8 mouse cellular contexts compared by ENCODE assay signal in genomic region chr10:13966830-13967450, GRCm38 (mm10). TPM values are rescaled to one million over a fixed set of nuclear protein-coding genes. Genes with fewer than 3 reads are reported as not detected.
DNase-seq lines count a peak whose midpoint lies in the region; ATAC-seq and TF ChIP-seq lines count a peak whose summit lies in the region.

No protein-coding gene starts in this region.

- peak overlapping the region; percentile 99 for H3K4me2 ChIP-seq in forebrain, embryonic 14.5 days (ENCODE audit: low read length)

- ATAC-seq in forebrain, embryonic 14.5 days, result peak; percentile 66

- intact Hi-C loops in heart, postnatal 14 days (cut with DNase I), result loop anchor here (1.0 to 5.0 kb wide), 6 partner anchors 16 to 355 kb away; no protein-coding TSS in a partner anchor

- no peak for TF ChIP-seq CTCF in bone marrow macrophage, adult 2 months (IDR thresholded peaks at IDR 0.05; ENCODE audit: low read depth, low read length)

- H3K9ac ChIP-seq in forebrain, embryonic 14.5 days (ENCODE audit: low read length), result peak overlapping the region; percentile 91

- H3K4me1 ChIP-seq in bone marrow macrophage, adult 2 months (ENCODE audit: control insufficient read depth, insufficient read depth, low read length), result peaks cover 3% of the 10 kb centered on the region; the same call in 1 of the 2 replicates
- no peaks in the 10 kb centered on the region for H3K4me1 ChIP-seq in forebrain, embryonic 14.5 days (ENCODE audit: control insufficient read depth, insufficient read depth, low read length)

- peak; percentile 57 to 66 for DNase-seq in CD8-positive naive resting alpha-beta T cell, adult 2 months (ENCODE audit: low read depth in 2 of 2, low spot score in 2 of 2)
- peak; percentile 77 for DNase-seq in forebrain, embryonic 14.5 days (ENCODE audit: low spot score)
- peak; percentile 78 to 82 for DNase-seq in heart, postnatal 14 days
- peak; percentile 53 to 78 for DNase-seq in layer of hippocampus, adult 18-20 months (ENCODE audit: low spot score in 2 of 2)
- DNase-seq in lung, adult 18-20 months, result peak; percentile 82 to 85
- peak; percentile 32 for DNase-seq in retina, postnatal 7 days (ENCODE audit: low read depth, low spot score)
- DNase-seq in urinary bladder, adult 2 months (ENCODE audit: low spot score), result peak; percentile 70

- no peak overlapping the region for H3K27ac ChIP-seq in bone marrow macrophage, adult 2 months (ENCODE audit: insufficient read depth, low read depth, low read length)
- H3K27ac ChIP-seq in forebrain, embryonic 14.5 days (ENCODE audit: low read depth, low read length), result peak overlapping the region; percentile 97

- no peaks in the 10 kb centered on the region for H3K9me3 ChIP-seq in forebrain, embryonic 14.5 days (replicated peaks; ENCODE audit: control insufficient read depth, low read length)

- peak overlapping the region; percentile 65 for H3K4me3 ChIP-seq in bone marrow macrophage, adult 2 months (ENCODE audit: insufficient read depth, low read length)
- peak overlapping the region; percentile 77 for H3K4me3 ChIP-seq in forebrain, embryonic 14.5 days (ENCODE audit: low read depth, low read length)

- H3K27me3 ChIP-seq in forebrain, embryonic 14.5 days (replicated peaks; ENCODE audit: control insufficient read depth, insufficient read depth, low read length), result no peaks in the 10 kb centered on the region; the same call in 1 of the 2 replicates

- no peak for TF ChIP-seq POLR2A in bone marrow macrophage, adult 2 months (IDR thresholded peaks at IDR 0.05; ENCODE audit: borderline replicate concordance, low read depth, low read length)

- no peaks in the 10 kb centered on the region for H3K36me3 ChIP-seq in forebrain, embryonic 14.5 days (ENCODE audit: control insufficient read depth, insufficient read depth, low read length)

- WGBS in forebrain, embryonic 14.5 days, result 0% methylated on average over 36 of the region's 66 CpGs

RNA-seq across cellular contexts. Expression of gene Hivep2, which starts 1.1 kb away (rescaled TPM):
- polyA plus RNA-seq in bone marrow macrophage, adult 2 months (2012; ENCODE audit: insufficient read depth, insufficient read length, missing spikeins), result 1.4 and 1.6 TPM in 2 replicates
- polyA plus RNA-seq in forebrain, embryonic 14.5 days (2014; fragmentation: Nextera tagmentation; extraction: Ambion mirVana), result 21.1 and 36.8 TPM in 2 replicates
- 10 to 100 TPM; 28.1 to 28.8 TPM for total RNA-seq in heart, postnatal 14 days (2021)
- total RNA-seq in layer of hippocampus, adult 18-20 months (2021), result 100 to 1,000 TPM; 181 to 200 TPM
- 14.4 and 18.4 TPM in 2 replicates for polyA plus RNA-seq in urinary bladder, adult 2 months (2012; rRNA removed)

Comparison
In these comparisons a context has a peak if more than half of its experiments do, and no peak if none do; other contexts are left out.
1. DNase-seq: peak in every context shown above with its lines; median percentile 84 in lung, adult 18-20 months; 80 in heart, postnatal 14 days; 77 in forebrain, embryonic 14.5 days; 70 in urinary bladder, adult 2 months; 66 in layer of hippocampus, adult 18-20 months; 62 in CD8-positive naive resting alpha-beta T cell, adult 2 months; 32 in retina, postnatal 7 days.